Mouse (Mus musculus): Measurements from ENCODE around the gene Pola2. TPM values are rescaled to one million over a fixed set of nuclear protein-coding genes. Genes with fewer than 3 reads are reported as not detected.

Pola2 gene
- total RNA-seq, 2 experiments from 2014 or later = 8.7 to 10.6 TPM

- peak; percentile 96 to 97 for DNase-seq
Observed at GRCm38 (mm10) chr19:5894002-5894678, 69.9 kb downstream of the Pola2 start, which contains the start of gene Tigd3. TSS of gene Tigd3 (minus strand) at chr19:5894149.

DNA sequence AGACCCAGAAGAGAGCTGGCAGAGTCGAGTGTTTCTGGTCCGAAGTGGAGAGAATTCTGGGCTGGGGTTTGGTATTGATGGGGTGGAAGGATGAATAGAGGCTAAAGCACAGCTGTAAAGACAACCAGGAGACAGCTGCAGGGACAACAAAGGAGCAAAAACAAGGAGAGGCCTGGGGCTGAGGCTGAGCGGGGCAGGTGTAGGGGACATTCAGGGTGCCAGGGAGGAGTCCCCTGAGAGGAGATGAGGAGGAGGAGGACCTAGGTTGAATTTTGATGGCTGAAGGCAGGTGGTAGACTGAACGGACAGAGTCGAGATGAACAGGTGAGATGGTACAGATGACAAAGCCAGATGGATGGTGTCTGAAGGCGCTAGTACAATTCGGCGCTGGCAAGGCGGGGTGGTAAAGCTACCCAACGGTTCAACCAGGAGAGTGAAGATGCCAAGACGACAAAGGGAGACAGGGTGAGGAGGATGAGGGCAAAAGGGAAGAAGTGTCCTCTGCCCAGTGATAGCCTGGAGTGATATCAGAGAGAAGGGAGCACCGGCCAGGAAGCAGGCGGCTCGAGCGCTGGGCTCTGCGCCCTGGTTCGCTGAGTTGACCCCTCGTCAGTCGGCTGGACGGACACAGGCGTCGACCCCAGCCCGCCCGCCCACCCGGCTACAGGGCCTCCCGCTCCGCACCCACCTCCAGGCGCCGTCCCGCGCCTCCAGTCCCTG lies 70.6 kb downstream of the Pola2 start:
- DNase-seq = no peak

GRCm38 (mm10) chr19:5892735-5893134 lies 71.3 kb downstream of the Pola2 start:
- DNase-seq = no peak

- no peak for DNase-seq
Observed at GRCm38 (mm10) chr19:5892262-5892661, 71.7 kb downstream of the Pola2 start.

DNA sequence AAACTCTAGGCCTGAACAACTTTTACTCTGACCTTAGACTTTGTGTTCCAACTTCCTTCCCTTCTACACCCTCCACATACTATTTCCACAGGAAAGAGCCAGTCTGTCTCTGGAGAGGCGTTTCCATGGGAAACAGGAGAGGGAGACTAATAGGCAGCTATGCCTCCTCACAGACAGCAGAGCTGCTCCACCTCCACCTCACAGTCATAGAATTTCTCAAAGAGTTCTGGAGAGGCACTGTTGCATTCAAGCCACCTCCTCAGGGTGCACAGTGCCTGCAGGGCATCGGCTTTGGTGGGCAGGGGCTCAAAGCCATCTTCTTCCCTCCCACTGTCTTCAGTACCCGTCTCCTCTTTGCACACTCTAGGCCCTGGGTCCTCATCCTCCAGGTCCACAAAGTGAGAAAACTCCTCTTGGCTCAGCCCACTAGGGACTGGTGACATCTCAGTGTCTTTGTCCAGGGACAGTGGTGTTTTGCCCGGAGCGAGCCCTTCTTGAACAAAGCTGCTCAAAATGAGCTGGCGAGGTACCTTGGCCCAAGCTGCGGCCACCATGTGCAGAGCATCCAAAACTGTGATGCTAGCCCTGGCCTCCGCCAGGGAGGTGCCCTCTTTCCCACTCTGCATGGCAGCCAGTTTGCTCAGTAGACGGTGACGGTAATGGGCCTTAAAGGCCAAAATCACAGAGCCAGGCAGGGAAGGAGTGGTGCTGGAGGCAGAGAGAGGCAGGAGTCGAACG lies 72.3 kb downstream of the Pola2 start:
- no peak for DNase-seq

Other genes starting within 250 kb of the Pola2 start
- 100 to 1,000 TPM; 134 to 144 TPM for gene Ehbp1l1, start 237.9 kb downstream of the Pola2 start, total RNA-seq (2021)
- 10 to 100 TPM; 21.6 to 26.0 TPM for gene Fam89b, start 234.5 kb downstream of the Pola2 start, total RNA-seq (2021)
- gene Ltbp3, start 223.3 kb downstream of the Pola2 start, total RNA-seq (2021) = 10 to 100 TPM; 30.4 to 35.5 TPM
- gene Scyl1, start 192.8 kb downstream of the Pola2 start, total RNA-seq (2021) = 10 to 100 TPM; 55.1 to 67.8 TPM
- gene Frmd8, start 88.9 kb downstream of the Pola2 start, total RNA-seq (2021) = 10 to 100 TPM in 1 of 2 experiments, 1 to 10 TPM in 1; 7.2 to 10.6 TPM
- 1 to 10 TPM; 2.6 to 2.8 TPM for gene Slc25a45, start 86.4 kb downstream of the Pola2 start, total RNA-seq (2021)
- gene Tigd3, start 70.1 kb downstream of the Pola2 start, total RNA-seq (2021) = under 1 TPM in 1 of 2 experiments, not detected in 1; 0.35 TPM
- 10 to 100 TPM; 77.6 to 84.0 TPM for gene Dpf2, start 51.2 kb downstream of the Pola2 start, total RNA-seq (2021)
- gene Cdc42ep2, start 39.4 kb downstream of the Pola2 start, total RNA-seq (2021) = 1 to 10 TPM; 6.6 to 9.0 TPM
- gene Slc22a20, start 21.9 kb upstream of the Pola2 start, total RNA-seq (2021) = not detected
- gene Capn1, start 51.7 kb upstream of the Pola2 start, total RNA-seq (2021) = 10 to 100 TPM; 32.0 to 40.4 TPM
- 10 to 100 TPM; 21.1 to 21.3 TPM for gene Syvn1, start 82.4 kb upstream of the Pola2 start, total RNA-seq (2021)
- 10 to 100 TPM; 42.2 to 47.2 TPM for gene Mrpl49, start 93.6 kb upstream of the Pola2 start, total RNA-seq (2021)
- 100 to 1,000 TPM; 613 to 618 TPM for gene Fau, start 93.6 kb upstream of the Pola2 start, total RNA-seq (2021)
- gene Znhit2, start 97.0 kb upstream of the Pola2 start, total RNA-seq (2021) = 10 to 100 TPM; 11.1 to 11.2 TPM
- 1 to 10 TPM; 2.1 to 3.0 TPM for gene Tm7sf2, start 104.2 kb upstream of the Pola2 start, total RNA-seq (2021)
- gene Vps51, start 113.0 kb upstream of the Pola2 start, total RNA-seq (2021) = 10 to 100 TPM; 20.9 to 22.2 TPM
- not detected for gene Tmem262, start 115.8 kb upstream of the Pola2 start, total RNA-seq (2021)
- gene Gm28374, start 118.1 kb upstream of the Pola2 start, total RNA-seq (2021) = under 1 TPM in 1 of 2 experiments, not detected in 1; 0.47 TPM
- gene Zfpl1, start 120.8 kb upstream of the Pola2 start, total RNA-seq (2021) = 10 to 100 TPM; 15.5 to 16.1 TPM
- gene Cdca5, start 120.8 kb upstream of the Pola2 start, total RNA-seq (2021) = under 1 TPM in 1 of 2 experiments, not detected in 1; 0.21 TPM
- gene AC131692.1, start 130.2 kb upstream of the Pola2 start, total RNA-seq (2021) = not detected
- not detected for gene Naaladl1, start 141.6 kb upstream of the Pola2 start, total RNA-seq (2021)
- 10 to 100 TPM in 1 of 2 experiments, 1 to 10 TPM in 1; 9.2 to 10.0 TPM for gene Sac3d1, start 154.4 kb upstream of the Pola2 start, total RNA-seq (2021)
- gene Snx15, start 164.1 kb upstream of the Pola2 start, total RNA-seq (2021) = 10 to 100 TPM; 13.9 to 15.2 TPM
- gene Batf2, start 176.8 kb upstream of the Pola2 start, total RNA-seq (2021) = 1 to 10 TPM in 1 of 2 experiments, under 1 TPM in 1; 0.54 to 2.7 TPM
- 10 to 100 TPM; 66.4 to 72.1 TPM for gene Arl2, start 177.3 kb upstream of the Pola2 start, total RNA-seq (2021)
- not detected for gene Majin, start 220.2 kb upstream of the Pola2 start, total RNA-seq (2021)

Measured in heart, adult 18-20 months (tissue).